Mouse (Mus musculus) testis, adult 2 months (tissue): ENCODE results near the gene Eif2b3.

ENCODE experiments used
- CTCF ChIP-seq: fragments of 200-500 bp; IDR thresholded peaks from 2 replicates; pipeline ENCODE4 v1.5.1; 2012; ENCODE audit warnings: low read depth, mild to moderate bottlenecking, inconsistent platforms, low read length, moderate library complexity; ENCODE audit not compliant: control insufficient read depth, insufficient read depth, insufficient replicate concordance
- POLR2A ChIP-seq: fragments of 200-500 bp; IDR thresholded peaks from 2 replicates; pipeline ENCODE4 v1.6.1; 2012; ENCODE audit warnings: low read depth, mild to moderate bottlenecking, inconsistent platforms, low read length, moderate library complexity; ENCODE audit not compliant: control insufficient read depth

DNA sequence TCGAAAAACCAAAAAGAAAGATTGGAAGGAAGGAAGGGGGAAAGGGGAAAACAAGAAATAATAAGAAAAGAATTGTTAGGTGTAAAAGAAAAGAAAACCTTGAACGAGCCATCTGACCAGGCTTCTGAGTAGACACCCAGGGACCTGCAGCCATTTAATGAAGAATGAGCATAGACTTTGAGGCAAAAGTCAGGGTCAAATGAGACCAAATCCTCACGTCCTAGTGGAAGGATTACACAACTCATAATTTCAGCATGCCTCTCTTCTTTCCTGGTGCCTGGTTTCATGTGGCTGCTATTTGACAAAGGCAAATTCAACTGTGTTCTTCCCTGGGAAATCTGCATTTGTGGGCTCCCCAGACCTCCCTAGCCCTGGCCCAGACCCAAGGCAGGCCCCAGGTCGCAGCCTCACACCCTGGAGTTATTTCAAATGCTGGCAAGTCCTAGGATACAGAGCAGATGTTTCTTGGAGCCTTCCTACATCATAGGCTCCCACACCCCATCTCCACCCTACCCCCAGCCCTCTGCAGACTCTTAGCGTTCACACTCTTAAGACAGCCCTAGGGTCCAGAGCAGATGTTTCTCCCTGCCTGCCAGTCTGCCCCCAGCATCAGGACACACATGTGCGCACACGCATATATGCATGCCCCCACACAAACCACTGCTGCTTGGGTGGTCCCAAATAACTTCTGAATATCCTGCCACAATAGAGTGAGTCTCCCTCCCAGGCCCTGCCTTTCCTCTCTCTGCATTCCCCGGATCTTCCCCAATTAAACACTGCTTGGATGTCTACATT, 79.0 kb downstream of the Eif2b3 start:
- no peak for TF ChIP-seq CTCF
- no peak for TF ChIP-seq POLR2A
